Mouse (Mus musculus): ENCODE measurements around the gene Chm.
"Not testable (repeated sequence)": the region's sequence is repeated elsewhere in the genome, so short reads cannot be mapped to it uniquely, and the experiment has no call there.

Chm gene

GRCm38 (mm10) chrX:113185230-113185985 lies at the start of gene Chm:
Chm (minus strand) TSS chrX:113185517.
- DNase-seq (ENCODE audit: low read depth, low spot score), result peak; percentile 88

- DNase-seq (ENCODE audit: low read depth, low spot score), result no peak
Observed at GRCm38 (mm10) chrX:113193901-113194300, 8.6 kb upstream of the Chm start.

- peak; percentile 17 for DNase-seq (ENCODE audit: low read depth, low spot score)
Observed at GRCm38 (mm10) chrX:113184569-113185229, 618 bp downstream of the Chm start.

GRCm38 (mm10) chrX:113180856-113181255 lies 4.5 kb downstream of the Chm start:
- DNase-seq (ENCODE audit: low read depth, low spot score), result not testable (repeated sequence)

- DNase-seq (ENCODE audit: low read depth, low spot score), result no peak
Observed at GRCm38 (mm10) chrX:113172766-113173165, 12.6 kb downstream of the Chm start.

GRCm38 (mm10) chrX:113172271-113172670 lies 13.0 kb downstream of the Chm start:
- DNase-seq (ENCODE audit: low read depth, low spot score), result no peak

- DNase-seq (ENCODE audit: low read depth, low spot score), result no peak
Observed at GRCm38 (mm10) chrX:113160268-113160860, 25.0 kb downstream of the Chm start.

- DNase-seq (ENCODE audit: low read depth, low spot score), result no peak
Observed at GRCm38 (mm10) chrX:113084171-113084570, 101.1 kb downstream of the Chm start.

GRCm38 (mm10) chrX:113076053-113076452 lies 109.3 kb downstream of the Chm start:
- no peak for DNase-seq (ENCODE audit: low read depth, low spot score)

- no peak for DNase-seq (ENCODE audit: low read depth, low spot score)
Observed at GRCm38 (mm10) chrX:113074823-113075222, 110.5 kb downstream of the Chm start.

GRCm38 (mm10) chrX:113003621-113004020 lies 181.7 kb downstream of the Chm start:
- no peak for DNase-seq (ENCODE audit: low read depth, low spot score)

GRCm38 (mm10) chrX:113002192-113002591 lies 183.1 kb downstream of the Chm start:
- DNase-seq (ENCODE audit: low read depth, low spot score), result no peak

Measured in brain, adult 2 months (tissue).